Mouse (Mus musculus): ENCODE measurements at regions not wholly inside any gene's neighbourhood (a gene's known extent, or its start where the extent isn't known, plus 50 kb on each side); places are given as distances from the start of the nearest gene placed in this dataset.
A peak's percentile ranks its signal among the peaks of the same experiment; 100 is the strongest.
"Not testable (repeated sequence)": the region's sequence is repeated elsewhere in the genome, so short reads cannot be mapped to it uniquely, and the experiment has no call there.

- DNase-seq (ENCODE audit: low spot score in 2 of 2), result no peak
Observed at GRCm38 (mm10) chr4:5590531-5590930, 797.4 kb upstream of the Impad1 start.

- no peak for DNase-seq (ENCODE audit: low spot score in 2 of 2)
Observed at GRCm38 (mm10) chr4:5587465-5587864, 794.3 kb upstream of the Impad1 start.

GRCm38 (mm10) chr4:5585205-5585604 lies 792.0 kb upstream of the Impad1 start:
- no peak for DNase-seq (ENCODE audit: low spot score in 2 of 2)

GRCm38 (mm10) chr4:5583989-5584677 lies 791.0 kb upstream of the Impad1 start:
- DNase-seq (ENCODE audit: low spot score in 2 of 2), result peak; percentile 32 to 55

GRCm38 (mm10) chr4:5568076-5568475 lies 774.9 kb upstream of the Impad1 start:
- DNase-seq (ENCODE audit: low spot score in 2 of 2), result no peak

- peak in 1 of 2 experiments; percentile 2 for DNase-seq (ENCODE audit: low spot score in 2 of 2)
Observed at GRCm38 (mm10) chr4:5560001-5560657, 767.0 kb upstream of the Impad1 start.

GRCm38 (mm10) chr4:5540155-5540554 lies 747.0 kb upstream of the Impad1 start:
- DNase-seq (ENCODE audit: low spot score in 2 of 2), result no peak

GRCm38 (mm10) chr4:5530416-5530815 lies 737.3 kb upstream of the Impad1 start:
- DNase-seq (ENCODE audit: low spot score in 2 of 2), result no peak

- DNase-seq (ENCODE audit: low spot score in 2 of 2), result no peak
Observed at GRCm38 (mm10) chr4:5518522-5518921, 725.4 kb upstream of the Impad1 start.

GRCm38 (mm10) chr4:5515426-5515825 lies 722.3 kb upstream of the Impad1 start:
- DNase-seq (ENCODE audit: low spot score in 2 of 2), result not testable (repeated sequence)

- DNase-seq (ENCODE audit: low spot score in 2 of 2), result no peak
Observed at GRCm38 (mm10) chr4:5511743-5512142, 718.6 kb upstream of the Impad1 start.

GRCm38 (mm10) chr4:5509398-5509797 lies 716.2 kb upstream of the Impad1 start:
- no peak for DNase-seq (ENCODE audit: low spot score in 2 of 2)

GRCm38 (mm10) chr4:5495012-5495411 lies 701.9 kb upstream of the Impad1 start:
- no peak for DNase-seq (ENCODE audit: low spot score in 2 of 2)

GRCm38 (mm10) chr4:5494072-5495000 lies 701.2 kb upstream of the Impad1 start:
- no peak for DNase-seq (ENCODE audit: low spot score in 2 of 2)

GRCm38 (mm10) chr4:5486786-5487185 lies 693.6 kb upstream of the Impad1 start:
- DNase-seq (ENCODE audit: low spot score in 2 of 2), result no peak

- no peak for DNase-seq (ENCODE audit: low spot score in 2 of 2)
Observed at GRCm38 (mm10) chr4:5471891-5472558, 678.9 kb upstream of the Impad1 start.

- no peak for DNase-seq (ENCODE audit: low spot score in 2 of 2)
Observed at GRCm38 (mm10) chr4:5459028-5459695, 666.0 kb upstream of the Impad1 start.

GRCm38 (mm10) chr4:5450417-5450816 lies 657.3 kb upstream of the Impad1 start:
- no peak for DNase-seq (ENCODE audit: low spot score in 2 of 2)

GRCm38 (mm10) chr4:5441339-5442019 lies 648.3 kb upstream of the Impad1 start:
- no peak for DNase-seq (ENCODE audit: low spot score in 2 of 2)

GRCm38 (mm10) chr4:5437076-5437475 lies 643.9 kb upstream of the Impad1 start:
- no peak for DNase-seq (ENCODE audit: low spot score in 2 of 2)

Measured in gastrocnemius, adult 8-10 months (tissue).